Mouse (Mus musculus) lung, embryonic 16.5 days (tissue): Measurements from ENCODE around the gene Tm4sf4. TPM values are rescaled to one million over a fixed set of nuclear protein-coding genes. Genes with fewer than 3 reads are reported as not detected.

Experiments
- polyA plus RNA-seq: library from polyadenylated mRNA; unstranded; fragments of >200 nt; fragmentation: Nextera tagmentation; extraction: Ambion mirVana; gene quantifications from 2 replicates; pipeline ENCODE4 v1.2.1, GENCODE M21; 2015

Gene Tm4sf4
- polyA plus RNA-seq, 1 experiment from 2014 or later, result 0.49 TPM

Other genes starting within 250 kb of the Tm4sf4 start
- 116 and 145 TPM in 2 replicates for gene Tm4sf1, start 123.3 kb upstream of the Tm4sf4 start, polyA plus RNA-seq
- gene Wwtr1, start 150.6 kb downstream of the Tm4sf4 start, polyA plus RNA-seq, result 27.5 and 29.9 TPM in 2 replicates
- gene Commd2, start 226.4 kb downstream of the Tm4sf4 start, polyA plus RNA-seq, result 91.1 and 96.8 TPM in 2 replicates